Mouse (Mus musculus) forebrain, embryonic 14.5 days (tissue): ENCODE measurements around the gene Gramd2. TPM values are rescaled to one million over a fixed set of nuclear protein-coding genes. Genes with fewer than 3 reads are reported as not detected.

Source experiments
- ATAC-seq: fragments of 200-750 bp; cut with Nextera tagmentation; 2 replicates; pipeline ENCODE4 v1.8.0; 2017; ENCODE audit warnings: mild to moderate bottlenecking, moderate library complexity
- DNase-seq: peaks from one replicate; pipeline ENCODE4 v3.0.0-alpha.2; 2015; ENCODE audit warnings: low spot score
- H3K27ac ChIP-seq: fragments of 300-500 bp; sonication (generic); 2 replicates; pipeline ENCODE4 v1.5.1; 2014; ENCODE audit warnings: low read depth, mild to moderate bottlenecking, control low read depth, low read length, moderate library complexity
- H3K27me3 ChIP-seq: fragments of 300-500 bp; sonication (generic); replicated peaks from 2 replicates; pipeline ENCODE4 v1.6.1; 2014; ENCODE audit warnings: low read length, control low read depth, mixed read lengths; ENCODE audit not compliant: control insufficient read depth, insufficient read depth
- H3K36me3 ChIP-seq: fragments of 300-500 bp; sonication (generic); 2 replicates; pipeline ENCODE4 v1.6.1; 2014; ENCODE audit warnings: low read length, control low read depth; ENCODE audit not compliant: control insufficient read depth, insufficient read depth
- H3K4me1 ChIP-seq: fragments of 300-500 bp; sonication (generic); 2 replicates; pipeline ENCODE4 v1.6.1; 2014; ENCODE audit warnings: antibody characterized with exemption, low read length, control low read depth; ENCODE audit not compliant: control insufficient read depth, insufficient read depth
- H3K4me2 ChIP-seq: fragments of 300-500 bp; sonication (generic); 2 replicates; pipeline ENCODE4 v1.6.1; 2014; ENCODE audit warnings: mild to moderate bottlenecking, control low read depth, low read length
- H3K4me3 ChIP-seq: fragments of 300-500 bp; sonication (generic); 2 replicates; pipeline ENCODE4 v1.5.1; 2014; ENCODE audit warnings: low read depth, low read length, control low read depth
- H3K9ac ChIP-seq: fragments of 300-500 bp; sonication (generic); 2 replicates; pipeline ENCODE4 v1.6.1; 2014; ENCODE audit warnings: mild to moderate bottlenecking, low read length, control low read depth, moderate library complexity
- H3K9me3 ChIP-seq: fragments of 300-500 bp; sonication (generic); replicated peaks from 2 replicates; pipeline ENCODE4 v1.6.1; 2016; ENCODE audit warnings: low read length, control low read depth, mixed read lengths; ENCODE audit not compliant: control insufficient read depth
- WGBS: fragments of 180-500 bp; shearing (Covaris S2); extraction: QIAGEN DNeasy Blood & Tissue Kit; methylation state at CpG from one replicate; pipeline ENCODE4 v1.1.7; 2014; 5-methylcytosine and 5-hydroxymethylcytosine counted together
- polyA plus RNA-seq: library from polyadenylated mRNA; unstranded; fragments of >200 nt; fragmentation: Nextera tagmentation; extraction: Ambion mirVana; gene quantifications from 2 replicates; pipeline ENCODE4 v1.2.1, GENCODE M21; 2014

Gramd2 gene
- 2.8 and 3.5 TPM in 2 replicates for polyA plus RNA-seq

DNA sequence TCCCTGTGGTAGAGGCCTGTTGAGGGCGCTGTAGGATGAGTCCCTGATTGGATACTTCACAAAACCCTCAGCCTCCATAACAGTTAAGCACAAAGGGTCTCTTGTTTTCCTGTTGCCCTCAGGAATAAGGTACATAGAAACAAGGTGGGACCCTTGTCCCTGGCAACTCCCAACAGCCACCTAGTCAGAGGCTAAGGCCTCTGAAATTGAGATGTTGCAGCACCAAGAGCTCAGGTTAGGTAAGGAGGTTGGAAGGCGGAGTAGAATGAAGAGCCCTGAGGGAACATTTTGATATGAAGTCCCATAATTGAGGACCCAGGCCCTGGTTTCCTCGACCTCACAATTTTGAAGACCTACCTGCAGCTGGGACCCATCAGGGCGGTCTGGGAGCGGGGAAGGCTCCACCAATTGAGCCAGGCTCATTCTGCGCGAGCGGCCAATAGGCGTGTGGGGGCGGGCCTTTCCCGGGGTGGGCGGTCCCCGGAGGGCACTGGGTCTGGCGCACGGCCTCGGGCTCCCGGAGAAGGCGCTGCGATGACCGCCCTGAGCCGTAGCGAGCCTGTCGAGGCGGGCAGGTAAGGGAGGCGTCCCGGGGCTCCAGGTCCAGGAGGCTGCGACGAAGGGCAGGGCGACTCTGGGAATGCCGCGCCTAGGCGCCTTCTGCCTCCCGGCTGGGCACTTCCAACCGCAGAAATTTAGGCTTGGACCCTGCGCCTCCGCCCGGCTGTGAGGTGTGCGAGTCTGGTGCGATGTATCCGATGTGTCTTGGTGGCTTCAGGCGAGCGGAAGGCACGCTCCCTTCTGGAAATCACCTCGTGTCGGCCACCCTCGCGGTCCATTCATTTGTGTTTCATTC is at the start of gene Gramd2:
Gramd2 (plus strand) TSS at position 467 of the 856 bp plus-strand sequence.
- WGBS, result 1% methylated on average over 43 of the region's 47 CpGs
- Histone ChIP-seq H3K36me3 (peaks cover 46% of the 10 kb centered on the region), H3K4me3 (peak within 1 kb of the TSS; percentile 44), H3K27me3 (peaks cover 9% of the 10 kb centered on the region; the same call in 1 of the 2 replicates), H3K9ac (peak within 1 kb of the TSS; percentile 70), H3K27ac (no peak within 1 kb of the TSS), H3K4me1 (no peaks in the 10 kb centered on the region), H3K4me2 (peak within 1 kb of the TSS; percentile 89), H3K9me3 (no peaks in the 10 kb centered on the region)
- ATAC-seq, result peak; percentile 97
- DNase-seq, result peak; percentile 82

DNA sequence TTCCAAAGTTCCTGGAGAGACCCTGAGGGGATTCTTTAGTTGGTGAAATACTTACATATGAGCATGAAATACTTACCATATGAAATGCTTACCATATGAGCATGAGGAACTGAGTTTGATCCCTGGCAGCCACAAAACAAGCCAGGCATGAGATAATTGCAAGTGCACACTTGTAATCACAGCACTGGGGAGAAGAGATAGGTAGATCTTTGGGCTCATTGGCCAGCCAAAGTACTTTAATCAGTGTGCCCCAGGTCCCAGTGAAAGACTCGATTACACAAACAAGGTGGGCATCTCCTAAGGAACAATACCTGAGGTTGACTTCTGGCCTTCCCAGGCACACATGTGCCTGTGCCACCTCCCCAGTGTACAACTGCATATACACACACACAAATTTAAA is 41.6 kb upstream of the Gramd2 start:
- Histone ChIP-seq H3K4me1 (no peaks in the 10 kb centered on the region), H3K4me2 (no peak overlapping the region), H3K27me3 (no peaks in the 10 kb centered on the region), H3K9me3 (no peaks in the 10 kb centered on the region), H3K27ac (no peak overlapping the region), H3K4me3 (no peak overlapping the region), H3K36me3 (peaks cover 83% of the 10 kb centered on the region), H3K9ac (no peak overlapping the region)
- no peak for DNase-seq
- WGBS, result 93% methylated on average over 1 of the region's 1 CpGs
- ATAC-seq, result no peak

DNA sequence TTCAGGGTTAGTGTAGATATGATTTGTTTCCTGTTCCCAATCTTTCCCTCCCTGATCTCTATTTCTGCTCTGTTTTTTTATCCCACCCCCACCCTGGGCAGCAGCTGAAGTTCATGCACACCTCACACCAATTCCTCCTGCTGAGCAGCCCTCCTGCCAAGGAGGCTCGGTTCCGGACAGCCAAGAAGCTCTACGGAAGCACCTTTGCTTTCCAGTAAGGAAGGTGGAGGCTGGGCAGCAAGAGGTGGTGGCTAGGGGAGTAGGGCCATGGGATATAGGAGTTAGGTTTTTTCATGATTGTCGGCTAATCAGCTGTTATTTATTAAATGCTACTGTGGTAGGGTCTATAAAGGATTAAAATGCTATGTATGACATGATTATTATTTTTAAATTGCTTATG is 40.0 kb upstream of the Gramd2 start:
- Histone ChIP-seq H3K9me3 (no peaks in the 10 kb centered on the region), H3K4me1 (no peaks in the 10 kb centered on the region), H3K27me3 (no peaks in the 10 kb centered on the region), H3K36me3 (peaks cover 77% of the 10 kb centered on the region), H3K9ac (no peak overlapping the region), H3K4me2 (no peak overlapping the region), H3K4me3 (no peak overlapping the region), H3K27ac (no peak overlapping the region)
- DNase-seq, result no peak
- no peak for ATAC-seq
- WGBS, result 97% methylated on average over 4 of the region's 4 CpGs

DNA sequence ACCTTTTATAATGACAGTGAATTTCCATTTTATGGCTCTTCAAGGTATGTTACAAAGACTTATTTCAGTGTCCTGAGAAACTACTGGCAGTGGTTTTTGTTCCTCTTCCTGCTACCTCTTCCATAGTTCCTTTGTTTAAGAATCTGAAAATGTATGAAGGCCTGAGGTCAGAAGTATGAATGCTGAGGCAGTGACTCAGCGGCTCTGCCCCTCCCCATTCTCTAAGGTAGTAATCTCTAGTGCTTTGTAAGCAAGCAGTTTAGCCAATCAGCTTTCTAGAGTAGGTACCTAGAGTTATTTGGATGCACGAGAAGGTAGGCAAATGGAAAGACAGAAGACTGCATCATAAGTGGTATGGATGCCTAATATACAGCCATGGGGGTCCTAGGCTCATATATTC is 38.6 kb upstream of the Gramd2 start:
- no peak for ATAC-seq
- no peak overlapping the region for H3K4me3 ChIP-seq

DNA sequence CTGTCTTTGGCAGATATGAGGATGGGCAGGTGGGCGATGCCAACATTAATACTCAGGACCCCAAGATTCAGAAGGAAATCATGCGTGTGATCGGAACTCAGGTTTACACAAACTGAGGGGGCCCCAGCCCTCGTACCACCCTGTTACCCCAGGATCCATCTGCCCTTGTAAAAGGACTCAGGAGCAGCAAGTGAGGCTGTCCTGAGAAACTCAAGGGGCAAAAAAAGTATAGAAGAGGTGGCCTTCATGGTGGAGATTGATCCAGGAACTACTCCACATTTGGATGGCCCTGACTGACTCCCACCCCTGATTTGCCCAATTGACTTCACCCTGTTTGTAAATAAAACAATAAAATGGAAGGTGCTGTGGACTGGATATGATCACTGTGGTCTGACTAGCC is 30.0 kb upstream of the Gramd2 start:
- H3K4me2 ChIP-seq, result no peak overlapping the region
- H3K36me3 ChIP-seq, result peaks cover 49% of the 10 kb centered on the region
- 91% methylated on average over 4 of the region's 4 CpGs for WGBS
- H3K9ac ChIP-seq, result no peak overlapping the region
- H3K27ac ChIP-seq, result no peak overlapping the region
- no peak for ATAC-seq
- H3K4me1 ChIP-seq, result no peaks in the 10 kb centered on the region
- DNase-seq, result no peak
- H3K4me3 ChIP-seq, result no peak overlapping the region
- no peaks in the 10 kb centered on the region for H3K9me3 ChIP-seq
- no peaks in the 10 kb centered on the region for H3K27me3 ChIP-seq

More for the DNA sequence above, 38.6 kb upstream of the Gramd2 start:
- Histone ChIP-seq H3K9me3 (no peaks in the 10 kb centered on the region), H3K9ac (no peak overlapping the region), H3K27me3 (no peaks in the 10 kb centered on the region), H3K4me1 (no peaks in the 10 kb centered on the region), H3K36me3 (peaks cover 74% of the 10 kb centered on the region), H3K27ac (no peak overlapping the region), H3K4me2 (no peak overlapping the region)
- 91% methylated on average over 2 of the region's 2 CpGs for WGBS
- no peak for DNase-seq

DNA sequence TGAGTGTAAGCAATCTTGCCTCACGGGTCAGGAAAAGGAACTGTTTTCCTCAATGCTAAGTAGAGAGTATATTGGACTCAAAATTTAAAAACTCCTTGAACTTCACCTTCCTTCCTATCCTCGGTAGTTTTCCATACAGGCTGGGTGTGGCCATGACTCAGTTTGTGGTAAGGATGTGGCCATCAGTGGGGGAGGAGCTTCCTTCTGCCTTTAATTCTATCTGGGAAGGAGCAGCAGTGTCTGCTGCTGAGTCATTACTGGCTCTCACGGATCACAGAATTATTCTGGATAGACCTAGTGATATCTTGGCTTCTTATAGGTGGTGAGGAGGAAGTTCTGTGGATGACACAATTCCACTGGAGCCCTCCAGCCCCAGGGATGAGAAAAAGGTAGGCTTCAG is 26.6 kb upstream of the Gramd2 start:
- no peak overlapping the region for H3K4me3 ChIP-seq
- DNase-seq (no peak), ATAC-seq (no peak)
- 38% methylated on average over 3 of the region's 3 CpGs for WGBS
- no peak overlapping the region for H3K9ac ChIP-seq
- peaks cover 29% of the 10 kb centered on the region for H3K36me3 ChIP-seq
- no peak overlapping the region for H3K27ac ChIP-seq
- H3K27me3 ChIP-seq, result no peaks in the 10 kb centered on the region
- H3K9me3 ChIP-seq, result no peaks in the 10 kb centered on the region
- H3K4me2 ChIP-seq, result no peak overlapping the region
- peaks cover 3% of the 10 kb centered on the region; the same call in 1 of the 2 replicates for H3K4me1 ChIP-seq

DNA sequence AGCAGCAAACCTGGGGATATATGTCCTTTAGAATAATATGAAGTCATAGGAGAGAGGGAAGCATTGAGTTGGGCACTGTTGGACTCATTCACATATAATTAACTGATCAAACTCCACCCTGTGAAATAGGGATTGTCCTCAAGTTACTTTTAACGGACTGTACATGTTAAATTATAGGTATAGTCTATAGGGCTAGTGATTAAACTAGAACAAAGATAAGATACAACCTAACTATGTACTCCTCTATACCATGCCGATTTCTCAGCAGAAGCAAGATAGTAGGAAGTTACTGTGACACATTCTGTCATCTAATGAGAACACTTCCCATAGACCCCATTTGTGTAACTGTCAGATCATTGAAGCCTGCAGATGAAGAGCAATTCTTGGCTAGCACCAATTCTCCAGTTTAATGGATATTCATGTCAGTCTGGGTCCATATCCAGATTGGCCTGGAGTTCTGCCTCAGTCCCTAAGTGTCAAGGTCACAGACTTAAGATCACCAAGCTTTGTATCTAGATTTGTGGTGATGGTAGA is 25.4 kb upstream of the Gramd2 start:
- Histone ChIP-seq H3K36me3 (peaks cover 18% of the 10 kb centered on the region), H3K27me3 (no peaks in the 10 kb centered on the region), H3K9ac (no peak overlapping the region), H3K4me3 (no peak overlapping the region), H3K4me2 (no peak overlapping the region), H3K4me1 (peaks cover 11% of the 10 kb centered on the region), H3K27ac (no peak overlapping the region), H3K9me3 (no peaks in the 10 kb centered on the region)
- DNase-seq, result no peak
- 90% methylated on average over 2 of the region's 2 CpGs for WGBS
- no peak for ATAC-seq

DNA sequence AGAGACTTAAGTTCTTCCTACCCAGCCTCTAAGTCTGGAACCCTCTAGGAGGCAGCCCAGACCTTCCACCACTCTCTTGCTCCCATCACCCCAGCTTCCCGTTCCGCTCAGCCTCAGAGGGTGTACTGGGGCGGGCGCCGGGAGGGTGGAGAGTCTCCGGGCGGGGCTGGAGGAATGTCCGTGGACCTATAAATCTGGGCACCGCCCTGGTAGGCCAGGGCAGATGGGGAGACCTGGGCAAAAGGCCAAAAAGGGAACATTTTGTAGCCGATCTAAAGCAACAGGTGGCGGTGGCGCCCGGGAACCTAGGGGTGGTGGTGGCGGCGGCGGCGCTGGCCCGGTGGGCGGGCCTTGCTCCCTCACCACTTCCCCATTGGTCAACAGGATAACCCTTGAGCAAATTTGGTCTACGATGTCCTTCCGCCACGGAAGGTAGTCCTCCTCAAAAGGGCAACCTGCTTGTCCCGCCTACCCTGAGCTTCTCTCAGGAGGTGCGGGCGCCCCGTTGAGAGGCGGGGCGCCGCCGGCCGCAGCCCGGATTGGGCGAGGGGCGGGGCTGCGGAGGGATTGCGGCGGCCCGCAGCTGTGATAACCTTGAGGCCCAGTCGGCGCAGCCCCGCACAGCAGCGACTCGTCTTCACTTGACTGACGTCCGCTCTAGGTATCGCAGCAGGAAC is 23.8 kb upstream of the Gramd2 start, which contains the start of gene Pkm:
Pkm (plus strand) TSS at position 411 of the 677 bp plus-strand sequence.
- Histone ChIP-seq H3K9ac (peak within 1 kb of the TSS; percentile 75), H3K27me3 (no peaks in the 10 kb centered on the region), H3K4me1 (peaks cover 23% of the 10 kb centered on the region), H3K36me3 (peaks cover 13% of the 10 kb centered on the region), H3K9me3 (no peaks in the 10 kb centered on the region), H3K4me2 (peak within 1 kb of the TSS; percentile 87), H3K27ac (peak within 1 kb of the TSS; percentile 93), H3K4me3 (peak within 1 kb of the TSS; percentile 60)
- ATAC-seq (peak; percentile 89), DNase-seq (peak; percentile 98)
- WGBS, result under 1% methylated on average over 46 of the region's 46 CpGs
